Mouse (Mus musculus) 3134 (cell line): ENCODE measurements at regions not wholly inside any gene's neighbourhood (a gene's known extent, or its start where the extent isn't known, plus 50 kb on each side); places are given as distances from the start of the nearest gene placed in this dataset.

Experiments
- DNase-seq: peaks from one replicate; pipeline ENCODE4 v3.0.0-alpha.2; 2011; ENCODE audit warnings: low spot score; ENCODE audit not compliant: insufficient read length; ENCODE audit errors: extremely low read depth

GRCm38 (mm10) chr3:140702271-140702681, 509.9 kb downstream of the Pdha2 start:
- no peak for DNase-seq

DNA sequence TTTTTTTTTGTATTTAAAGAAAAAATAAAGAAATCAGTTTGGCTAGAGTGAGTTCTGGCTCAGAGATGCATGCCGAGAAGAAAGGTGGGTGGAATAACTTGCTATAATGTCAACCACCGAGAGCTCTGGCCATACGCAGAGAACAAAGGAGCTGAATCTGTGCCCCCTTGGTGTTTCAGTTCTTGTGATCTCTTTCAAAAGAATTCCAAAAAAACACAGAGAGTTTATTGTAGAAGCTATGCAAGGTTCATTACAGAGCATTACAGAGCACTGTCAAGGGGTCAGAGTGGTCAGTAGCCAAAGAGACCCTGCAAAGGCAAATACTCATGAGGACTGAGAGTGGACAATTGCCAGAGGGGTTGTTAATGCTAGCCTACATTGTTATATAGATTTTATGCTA, 514.9 kb downstream of the Pdha2 start:
- DNase-seq: no peak

- no peak for DNase-seq
These were observed 529.4 kb downstream of the Pdha2 start for GRCm38 (mm10) chr3:140682794-140683193.

DNA sequence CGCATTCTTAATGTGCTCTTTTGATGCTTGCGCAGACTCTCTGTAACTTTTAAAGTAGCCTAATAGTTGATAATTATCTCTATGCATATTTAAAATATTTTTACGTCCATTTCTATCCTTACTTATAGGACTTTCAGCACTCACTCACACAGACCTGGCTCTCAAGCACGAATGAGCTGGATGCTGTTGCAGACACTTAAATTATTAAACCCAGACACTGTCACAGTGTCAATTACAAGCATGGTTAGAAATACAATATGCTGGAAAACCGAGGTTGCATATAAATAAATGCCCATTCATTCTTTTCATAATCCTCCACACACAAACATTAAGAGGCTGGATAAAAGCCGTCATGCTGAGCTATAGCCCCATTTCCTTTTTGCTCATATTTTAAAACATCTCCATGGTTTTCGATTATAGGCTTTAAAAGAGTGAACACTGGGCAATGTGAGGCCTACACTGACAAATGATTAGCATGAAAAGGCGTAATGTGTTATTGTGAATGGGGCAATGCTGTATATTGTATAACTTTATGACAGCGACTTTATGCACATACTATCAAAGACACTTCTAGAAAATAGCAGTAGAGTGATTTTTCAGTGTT, 566.3 kb downstream of the Pdha2 start:
- no peak for DNase-seq

- DNase-seq: no peak
These were observed 592.3 kb downstream of the Pdha2 start for GRCm38 (mm10) chr3:140619885-140620284.
